Mouse (Mus musculus) right cerebral cortex, postnatal 14 days (tissue): Measurements from ENCODE around the gene Klk12.

Experiments used
- DNase-seq: peaks from one replicate; pipeline ENCODE4 v3.0.0; 2022

Gene Klk12

DNA sequence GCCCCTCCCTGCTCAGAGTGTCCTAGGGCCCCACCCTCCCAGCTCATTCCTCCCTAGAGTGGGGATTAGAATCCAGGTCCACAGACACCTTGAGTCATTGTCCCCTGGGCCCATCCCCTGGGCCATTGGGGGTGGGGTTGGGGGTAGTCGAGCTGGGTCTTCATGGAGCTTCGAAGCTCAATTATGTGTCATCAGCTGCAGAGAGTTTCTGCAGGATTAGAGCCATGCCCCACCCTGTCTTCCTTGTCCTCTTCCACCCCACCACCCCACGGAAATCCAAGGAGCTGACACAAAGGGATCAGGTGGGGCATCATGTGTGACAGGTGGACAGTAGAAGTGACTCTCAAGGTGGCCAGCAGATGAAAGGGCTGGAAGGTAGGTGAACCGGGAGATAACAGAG is at the start of gene Klk12:
Gene Klk12, plus strand, starts transcription at position 301 of the 400 bp plus-strand sequence.
- no peak for DNase-seq

- DNase-seq, result no peak
Observed at GRCm38 (mm10) chr7:43747788-43748187, 20.9 kb upstream of the Klk12 start.

DNA sequence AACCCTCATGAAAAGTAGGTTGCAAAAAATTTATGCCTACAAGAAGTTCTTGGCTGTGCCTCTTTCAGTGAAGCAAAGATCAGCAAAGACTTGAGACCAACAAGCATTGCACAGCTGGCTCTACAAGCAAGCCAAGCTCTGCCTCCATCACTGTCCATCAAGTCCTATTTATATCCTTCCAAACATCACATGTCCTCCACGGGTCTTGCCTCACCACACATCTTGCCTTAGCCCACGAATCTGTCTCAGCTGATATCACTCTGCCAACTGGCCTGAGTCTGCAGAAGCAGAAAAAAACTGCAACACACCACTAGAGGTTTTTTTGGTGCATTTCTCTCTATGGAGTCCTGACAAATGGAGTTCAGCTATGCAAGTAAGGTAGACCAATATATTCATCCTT is 15.9 kb upstream of the Klk12 start:
- DNase-seq, result no peak

DNA sequence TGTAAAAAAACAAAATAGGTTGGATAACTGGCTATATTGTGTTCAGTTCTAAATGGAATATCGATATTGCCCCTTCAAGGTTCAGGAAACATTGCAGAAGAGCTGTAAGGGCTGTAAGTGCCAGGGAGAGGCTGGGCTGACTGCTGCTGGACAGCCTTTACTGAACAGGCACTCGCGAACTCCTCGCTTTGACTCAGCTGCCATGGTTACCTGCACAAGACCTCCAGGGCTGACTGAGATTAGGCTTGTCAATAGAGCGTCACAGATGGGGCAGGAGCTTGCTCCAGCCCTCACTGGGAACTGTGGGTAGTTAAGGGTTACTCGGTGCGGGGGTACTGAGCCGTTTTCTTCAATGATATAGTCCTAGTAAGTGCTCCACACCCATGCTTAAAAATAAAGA is 2.2 kb upstream of the Klk12 start:
- no peak for DNase-seq

GRCm38 (mm10) chr7:43769636-43770035 is 939 bp downstream of the Klk12 start:
- no peak for DNase-seq

GRCm38 (mm10) chr7:43770701-43771100 is 2.0 kb downstream of the Klk12 start:
- no peak for DNase-seq

- DNase-seq, result no peak
Observed at GRCm38 (mm10) chr7:43771916-43772315, 3.2 kb downstream of the Klk12 start.

GRCm38 (mm10) chr7:43772901-43773300 is 4.2 kb downstream of the Klk12 start:
- DNase-seq, result no peak

DNA sequence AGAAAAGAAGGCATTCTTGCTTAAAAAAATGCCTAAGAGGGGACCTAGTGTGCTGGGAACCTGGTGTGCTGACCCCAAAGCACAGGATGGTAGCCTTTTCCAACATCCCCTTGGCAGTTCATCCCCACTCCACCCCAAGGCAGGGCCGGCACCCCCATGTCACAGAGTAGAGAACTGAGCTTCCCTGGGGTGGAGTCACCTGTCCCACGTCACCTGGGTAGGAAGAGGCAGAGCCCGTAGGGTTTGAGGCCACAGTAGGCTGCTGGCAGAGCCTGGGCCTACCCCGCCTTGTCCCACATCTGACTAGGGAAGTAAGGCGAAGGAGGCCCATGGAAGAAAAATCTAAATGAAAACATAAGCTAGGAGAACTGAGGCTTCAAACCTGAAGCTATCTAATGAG is 5.7 kb downstream of the Klk12 start, which contains the start of gene Klk11:
Gene Klk11, plus strand, starts transcription at position 241 of the 400 bp plus-strand sequence.
- DNase-seq, result no peak

- DNase-seq, result no peak
Observed at GRCm38 (mm10) chr7:43774802-43775201, 6.1 kb downstream of the Klk12 start.

DNA sequence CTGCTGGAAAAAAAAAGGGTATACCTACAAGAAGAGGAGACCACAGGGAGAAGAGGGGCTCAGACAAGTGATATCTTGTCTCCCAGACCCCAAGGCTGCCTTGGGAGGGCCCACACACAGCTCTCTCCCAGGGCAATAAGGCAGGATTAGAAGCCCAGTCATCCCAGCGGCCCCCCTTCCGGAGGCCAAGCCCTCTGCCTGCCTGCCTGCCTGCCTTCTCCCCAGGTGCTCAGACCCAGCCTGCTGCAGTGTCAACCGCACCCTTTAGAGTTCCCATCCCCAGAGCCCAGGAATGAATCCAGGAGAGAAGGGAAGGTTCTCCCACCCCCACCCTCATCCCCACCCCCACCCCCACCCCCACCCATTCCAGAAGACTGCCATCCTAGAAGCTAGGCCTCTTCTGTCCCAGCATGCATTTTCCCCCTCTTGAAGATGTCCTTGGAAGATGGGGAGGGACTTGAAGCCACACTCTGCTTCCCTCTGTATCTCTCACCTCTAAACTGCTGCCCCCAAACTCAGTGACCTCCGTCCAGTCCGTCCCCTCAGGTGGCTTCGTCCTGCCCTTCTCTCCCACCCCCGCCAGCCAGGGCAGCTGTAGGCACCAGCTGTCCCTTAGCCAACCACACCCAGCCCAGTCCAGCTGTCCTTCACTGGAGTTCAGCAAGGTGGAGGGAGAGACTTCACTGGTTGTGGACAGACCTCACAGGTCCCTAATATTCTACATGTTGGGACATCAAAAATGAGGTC is 6.8 kb downstream of the Klk12 start:
- no peak for DNase-seq

DNA sequence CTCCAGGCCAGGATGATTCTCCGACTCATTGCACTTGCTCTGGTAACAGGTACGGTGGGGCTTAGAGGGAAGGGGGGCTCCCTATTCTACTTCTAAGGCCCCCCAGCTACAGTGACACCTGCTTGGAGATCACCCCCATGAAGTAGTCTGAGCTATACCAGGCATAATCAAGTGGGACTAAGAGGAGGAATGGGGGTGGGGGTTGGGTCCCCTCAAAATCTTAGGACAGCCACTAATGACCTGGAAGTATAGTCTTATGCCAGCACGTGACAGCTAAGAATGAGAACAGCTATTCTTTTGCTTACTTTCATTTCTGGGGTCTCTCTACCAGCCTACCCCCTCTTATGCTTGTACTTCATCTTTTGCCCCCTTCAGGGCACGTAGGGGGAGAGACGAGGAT is 7.8 kb downstream of the Klk12 start:
- DNase-seq, result no peak

GRCm38 (mm10) chr7:43777423-43777822 is 8.7 kb downstream of the Klk12 start:
- DNase-seq, result no peak

DNA sequence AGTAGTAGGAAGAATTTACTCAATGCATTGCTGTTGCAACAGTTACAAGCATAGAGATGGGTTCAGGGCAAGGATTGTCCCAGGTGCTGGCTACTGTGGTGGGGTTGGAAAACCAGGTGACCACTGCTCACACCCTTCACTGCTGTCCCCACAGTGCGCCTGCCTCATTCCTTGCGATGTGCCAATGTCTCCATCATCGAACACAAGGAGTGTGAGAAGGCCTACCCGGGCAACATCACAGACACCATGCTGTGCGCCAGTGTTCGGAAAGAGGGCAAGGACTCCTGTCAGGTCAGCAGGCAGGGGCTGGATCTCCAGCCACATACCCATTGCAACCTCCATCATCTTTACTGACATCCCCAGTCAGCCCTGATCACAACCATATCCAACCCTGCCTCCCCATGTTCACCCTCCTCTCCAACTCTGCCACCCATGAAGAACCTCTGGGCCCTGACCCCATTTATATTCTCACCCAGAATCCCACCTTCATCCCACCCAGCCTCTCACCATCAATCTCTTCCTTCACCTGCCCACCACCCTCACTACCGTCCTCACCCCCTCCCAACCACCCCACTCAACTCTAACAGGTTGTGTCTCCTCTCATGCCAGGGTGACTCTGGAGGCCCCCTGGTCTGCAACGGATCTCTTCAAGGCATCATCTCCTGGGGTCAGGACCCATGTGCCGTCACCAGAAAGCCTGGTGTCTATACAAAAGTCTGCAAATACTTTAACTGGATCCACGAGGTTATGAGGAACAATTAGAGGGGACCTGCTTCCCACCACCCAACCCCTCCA is 9.7 kb downstream of the Klk12 start:
- no peak for DNase-seq

DNA sequence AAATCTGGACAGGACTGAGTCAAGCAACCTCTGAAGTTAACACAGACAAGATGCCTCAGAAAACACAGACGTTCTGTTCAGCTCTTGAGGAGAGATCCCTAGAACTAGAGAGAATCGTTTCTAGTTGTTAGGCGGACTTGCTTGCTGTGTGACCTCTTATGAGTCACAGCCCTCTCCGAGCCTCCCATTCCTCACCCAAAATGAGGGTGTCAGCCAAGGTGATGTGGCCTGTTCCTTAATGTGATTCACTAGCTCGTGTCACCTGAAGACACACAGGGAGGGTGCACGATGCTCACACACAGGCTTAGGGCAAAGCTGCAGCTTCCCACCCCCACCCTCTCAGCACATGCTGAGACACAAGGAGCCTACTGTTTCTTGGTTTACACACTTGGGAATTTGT is 11.5 kb downstream of the Klk12 start:
- no peak for DNase-seq

DNA sequence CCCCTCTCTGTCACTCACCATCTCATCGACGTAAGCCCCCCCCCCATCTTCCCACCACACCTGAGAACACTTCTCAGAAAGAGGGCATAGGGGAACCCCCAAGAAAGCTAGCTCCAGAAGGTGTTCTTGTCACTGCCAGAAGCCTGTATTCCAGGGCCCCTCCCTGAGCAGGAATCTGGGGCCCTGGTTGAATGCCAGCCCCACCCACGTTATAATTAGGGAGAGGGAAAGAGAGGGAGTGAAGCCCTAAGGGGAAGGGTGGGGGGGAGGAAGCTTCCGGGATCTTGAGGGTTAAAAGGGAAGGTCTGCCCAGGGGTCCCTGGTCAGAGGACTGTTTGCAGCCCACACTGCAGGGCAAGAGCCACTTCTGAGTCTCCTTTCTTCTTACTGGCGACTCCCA is 12.0 kb downstream of the Klk12 start, which contains the start of gene Klk10:
Gene Klk10, plus strand, starts transcription at position 290 of the 400 bp plus-strand sequence.
- DNase-seq, result no peak

DNA sequence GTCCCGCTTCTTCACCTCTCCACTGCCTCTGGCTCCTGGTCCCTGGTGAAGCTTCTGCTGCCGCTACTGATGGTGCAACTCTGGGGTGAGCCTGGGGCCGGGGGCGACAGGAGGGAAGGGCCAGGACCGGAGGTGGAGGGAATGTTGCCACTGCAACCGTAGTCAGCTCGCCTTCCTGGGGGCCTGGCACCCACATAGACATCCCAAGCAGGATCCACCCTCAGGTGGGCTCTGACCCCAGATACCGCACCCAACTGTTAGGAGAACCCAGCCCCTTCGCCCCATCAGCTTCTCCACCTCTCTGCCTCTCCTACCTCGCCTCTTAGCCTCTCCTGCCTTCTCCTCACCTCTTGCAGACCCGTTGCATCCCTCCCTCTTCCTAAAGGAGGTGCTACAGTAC is 12.8 kb downstream of the Klk12 start:
- no peak for DNase-seq

GRCm38 (mm10) chr7:43782275-43783265 is 13.9 kb downstream of the Klk12 start:
- peak; percentile 76 for DNase-seq

- no peak for DNase-seq
Observed at GRCm38 (mm10) chr7:43785286-43785685, 16.6 kb downstream of the Klk12 start.

DNA sequence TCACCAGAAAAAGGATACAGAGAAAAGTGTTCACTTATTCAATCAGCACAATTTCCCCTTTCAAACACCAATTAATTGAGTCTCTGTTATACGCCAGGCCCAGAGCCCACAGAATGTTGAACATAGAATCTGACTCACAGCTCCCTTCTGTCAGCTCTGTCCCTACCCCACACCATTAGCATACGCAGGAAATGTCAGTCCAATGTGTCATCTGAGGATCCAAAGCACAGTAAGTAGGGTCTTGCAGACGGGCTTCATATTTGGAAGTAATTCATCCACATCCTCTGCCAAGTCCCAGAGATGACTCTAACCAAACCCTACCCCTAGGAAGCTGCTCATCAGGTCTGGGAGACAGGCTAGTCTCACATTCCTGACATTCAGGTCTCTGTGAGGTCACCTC is 19.4 kb downstream of the Klk12 start:
- no peak for DNase-seq

DNA sequence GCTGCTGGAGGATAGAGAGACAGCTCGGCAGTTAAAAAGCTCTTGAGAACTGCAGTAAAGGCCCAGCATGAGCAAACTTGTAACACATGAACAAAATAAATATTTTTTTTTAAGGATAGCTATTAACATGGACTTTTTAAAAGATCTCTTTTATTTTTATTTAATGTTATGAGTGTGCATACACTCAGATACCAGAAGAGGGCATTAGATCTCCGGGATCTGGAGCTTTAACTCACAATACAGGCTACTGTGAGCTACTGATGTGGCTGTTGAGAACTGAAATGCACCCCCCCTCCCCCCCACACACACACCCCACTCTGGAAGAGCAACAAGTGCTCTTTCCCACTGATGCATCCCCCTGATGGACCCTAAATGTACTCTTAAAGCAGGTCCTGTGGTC is 20.6 kb downstream of the Klk12 start:
- DNase-seq, result no peak

- DNase-seq, result no peak
Observed at GRCm38 (mm10) chr7:43791591-43791990, 22.9 kb downstream of the Klk12 start, which contains the start of gene Klk9. Gene Klk9 (plus strand): TSS chr7:43791891.

DNA sequence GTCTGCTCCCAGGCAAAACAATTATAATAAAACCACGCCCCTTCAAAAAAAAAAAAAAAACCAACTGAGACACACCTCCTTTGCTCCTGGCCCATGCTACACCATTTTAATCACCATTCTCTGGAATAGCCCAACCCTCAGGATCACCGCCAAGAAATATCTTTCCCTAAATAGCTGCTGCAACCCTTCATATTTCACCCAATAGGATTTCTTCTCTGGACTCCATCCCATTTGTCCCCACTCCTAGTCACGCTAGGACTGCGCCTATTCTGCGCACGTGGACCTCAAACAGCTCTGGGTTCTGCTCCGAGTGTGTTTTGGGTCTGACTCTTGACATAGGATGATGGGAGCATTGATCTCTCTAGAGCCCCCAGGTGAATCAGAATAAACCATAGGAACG is 27.7 kb downstream of the Klk12 start:
- no peak for DNase-seq
